Mouse (Mus musculus) heart, embryonic 13.5 days (tissue): ENCODE measurements at regions not wholly inside any gene's neighbourhood (a gene's known extent, or its start where the extent isn't known, plus 50 kb on each side); places are given as distances from the start of the nearest gene placed in this dataset.
A peak's percentile ranks its signal among the peaks of the same experiment; 100 is the strongest.

ENCODE experiments used
- ATAC-seq: fragments of 200-750 bp; cut with Nextera tagmentation; 2 replicates; pipeline ENCODE4 v1.8.0; 2017; ENCODE audit warnings: moderate TSS enrichment; ENCODE audit not compliant: insufficient number of reproducible peaks, low FRiP score, low TSS enrichment; ENCODE audit errors: extremely low read depth
- H3K27ac ChIP-seq: fragments of 300-500 bp; sonication (generic); replicated peaks from 2 replicates; pipeline ENCODE4 v1.5.1; 2015; ENCODE audit warnings: moderate library complexity, mild to moderate bottlenecking, inconsistent platforms
- H3K27me3 ChIP-seq: fragments of 300-500 bp; sonication (generic); replicated peaks from 2 replicates; pipeline ENCODE4 v1.6.1; 2015; ENCODE audit warnings: mild to moderate bottlenecking, inconsistent platforms
- H3K36me3 ChIP-seq: fragments of 300-500 bp; sonication (generic); 2 replicates; pipeline ENCODE4 v1.6.1; 2015; ENCODE audit warnings: mild to moderate bottlenecking, inconsistent platforms
- H3K4me1 ChIP-seq: fragments of 300-500 bp; sonication (generic); 2 replicates; pipeline ENCODE4 v1.6.1; 2015; ENCODE audit warnings: inconsistent platforms
- H3K4me2 ChIP-seq: fragments of 300-500 bp; sonication (generic); 2 replicates; pipeline ENCODE4 v1.6.1; 2015; ENCODE audit warnings: inconsistent platforms, mild to moderate bottlenecking, moderate library complexity
- H3K4me3 ChIP-seq: fragments of 300-500 bp; sonication (generic); 2 replicates; pipeline ENCODE4 v1.5.1; 2015; ENCODE audit warnings: moderate library complexity, mild to moderate bottlenecking, inconsistent platforms
- H3K9ac ChIP-seq: fragments of 300-500 bp; sonication (generic); 2 replicates; pipeline ENCODE4 v1.6.1; 2015; ENCODE audit warnings: inconsistent platforms, mild to moderate bottlenecking, moderate library complexity
- H3K9me3 ChIP-seq: fragments of 300-500 bp; sonication (generic); 2 replicates; pipeline ENCODE4 v1.6.1; 2016; ENCODE audit warnings: inconsistent platforms
- WGBS: fragments of 180-500 bp; shearing (Covaris S2); methylation state at CpG from one replicate; pipeline ENCODE4 v1.1.7; 2015; ENCODE audit warnings: mixed read lengths; 5-methylcytosine and 5-hydroxymethylcytosine counted together

GRCm38 (mm10) chr2:45514290-45515180 is 397.3 kb upstream of the Zeb2 start:
- no peaks in the 10 kb centered on the region for H3K36me3 ChIP-seq
- no peak overlapping the region for H3K4me3 ChIP-seq
- H3K9me3 ChIP-seq = no peaks in the 10 kb centered on the region
- H3K27me3 ChIP-seq = no peaks in the 10 kb centered on the region
- 34% methylated on average over 4 of the region's 4 CpGs for WGBS
- no peak for ATAC-seq
- 0 out of 2 replicates have a peak overlapping the region, but pooled peaks have one; percentile 9 for H3K4me2 ChIP-seq
- H3K27ac ChIP-seq = peak overlapping the region; percentile 65
- no peak overlapping the region for H3K9ac ChIP-seq
- peaks cover 14% of the 10 kb centered on the region for H3K4me1 ChIP-seq

GRCm38 (mm10) chr2:45512852-45513251 is 395.7 kb upstream of the Zeb2 start:
- no peak for ATAC-seq
- H3K27ac ChIP-seq = no peak overlapping the region
- no peak overlapping the region for H3K4me2 ChIP-seq

GRCm38 (mm10) chr2:45511791-45512190 is 394.6 kb upstream of the Zeb2 start:
- no peak for ATAC-seq
- Histone ChIP-seq H3K4me1 (peaks cover 8% of the 10 kb centered on the region), H3K4me2 (no peak overlapping the region), H3K36me3 (no peaks in the 10 kb centered on the region), H3K27me3 (no peaks in the 10 kb centered on the region), H3K9ac (no peak overlapping the region), H3K4me3 (no peak overlapping the region), H3K9me3 (no peaks in the 10 kb centered on the region), H3K27ac (no peak overlapping the region)
- WGBS = 74% methylated on average over 3 of the region's 3 CpGs

More at GRCm38 (mm10) chr2:45512852-45513251, 395.7 kb upstream of the Zeb2 start:
- peaks cover 8% of the 10 kb centered on the region for H3K4me1 ChIP-seq
- H3K4me3 ChIP-seq = no peak overlapping the region
- H3K9me3 ChIP-seq = no peaks in the 10 kb centered on the region
- H3K27me3 ChIP-seq = no peaks in the 10 kb centered on the region
- H3K36me3 ChIP-seq = no peaks in the 10 kb centered on the region
- no peak overlapping the region for H3K9ac ChIP-seq

GRCm38 (mm10) chr2:45504468-45504867 is 387.3 kb upstream of the Zeb2 start:
- H3K36me3 ChIP-seq = no peaks in the 10 kb centered on the region
- no peak overlapping the region for H3K9ac ChIP-seq
- ATAC-seq = no peak
- WGBS = 77% methylated on average over 4 of the region's 4 CpGs
- no peak overlapping the region for H3K4me3 ChIP-seq
- no peaks in the 10 kb centered on the region for H3K9me3 ChIP-seq
- H3K27ac ChIP-seq = no peak overlapping the region
- H3K4me2 ChIP-seq = no peak overlapping the region
- H3K4me1 ChIP-seq = no peaks in the 10 kb centered on the region
- H3K27me3 ChIP-seq = no peaks in the 10 kb centered on the region

- no peak overlapping the region for H3K4me2 ChIP-seq
- no peak overlapping the region for H3K4me3 ChIP-seq
- H3K9me3 ChIP-seq = no peaks in the 10 kb centered on the region
- no peak for ATAC-seq
- no peaks in the 10 kb centered on the region for H3K4me1 ChIP-seq
- no peaks in the 10 kb centered on the region for H3K27me3 ChIP-seq
- H3K9ac ChIP-seq = no peak overlapping the region
- no peak overlapping the region for H3K27ac ChIP-seq
- no peaks in the 10 kb centered on the region for H3K36me3 ChIP-seq
- WGBS = 77% methylated on average over 2 of the region's 2 CpGs
Observed at GRCm38 (mm10) chr2:45493656-45494055, 376.5 kb upstream of the Zeb2 start.

GRCm38 (mm10) chr2:45486530-45486929 is 369.3 kb upstream of the Zeb2 start:
- H3K9ac ChIP-seq = no peak overlapping the region
- H3K4me1 ChIP-seq = no peaks in the 10 kb centered on the region
- H3K4me3 ChIP-seq = no peak overlapping the region
- no peaks in the 10 kb centered on the region for H3K9me3 ChIP-seq
- no peak overlapping the region for H3K4me2 ChIP-seq
- no peak overlapping the region for H3K27ac ChIP-seq
- 77% methylated on average over 5 of the region's 5 CpGs for WGBS
- H3K27me3 ChIP-seq = no peaks in the 10 kb centered on the region
- ATAC-seq = no peak
- no peaks in the 10 kb centered on the region for H3K36me3 ChIP-seq

- Histone ChIP-seq H3K27ac (no peak overlapping the region), H3K9ac (no peak overlapping the region), H3K36me3 (no peaks in the 10 kb centered on the region), H3K4me3 (no peak overlapping the region), H3K4me1 (no peaks in the 10 kb centered on the region), H3K27me3 (no peaks in the 10 kb centered on the region), H3K9me3 (no peaks in the 10 kb centered on the region), H3K4me2 (no peak overlapping the region)
- WGBS = 82% methylated on average over 10 of the region's 10 CpGs
- ATAC-seq = no peak
Observed at GRCm38 (mm10) chr2:45485477-45485876, 368.3 kb upstream of the Zeb2 start.

- no peak for ATAC-seq
- Histone ChIP-seq H3K9ac (no peak overlapping the region), H3K4me1 (no peaks in the 10 kb centered on the region), H3K27ac (no peak overlapping the region), H3K36me3 (no peaks in the 10 kb centered on the region), H3K27me3 (no peaks in the 10 kb centered on the region), H3K4me3 (no peak overlapping the region), H3K4me2 (no peak overlapping the region), H3K9me3 (no peaks in the 10 kb centered on the region)
- 59% methylated on average over 2 of the region's 2 CpGs for WGBS
Observed at GRCm38 (mm10) chr2:45480671-45481070, 363.5 kb upstream of the Zeb2 start.

GRCm38 (mm10) chr2:45475996-45476395 is 358.8 kb upstream of the Zeb2 start:
- H3K36me3 ChIP-seq = no peaks in the 10 kb centered on the region
- ATAC-seq = no peak

GRCm38 (mm10) chr2:45464306-45464705 is 347.1 kb upstream of the Zeb2 start:
- ATAC-seq = no peak
- Histone ChIP-seq H3K27ac (no peak overlapping the region), H3K4me2 (no peak overlapping the region), H3K36me3 (no peaks in the 10 kb centered on the region), H3K9me3 (no peaks in the 10 kb centered on the region), H3K4me1 (no peaks in the 10 kb centered on the region), H3K9ac (no peak overlapping the region), H3K27me3 (no peaks in the 10 kb centered on the region), H3K4me3 (no peak overlapping the region)
- 82% methylated on average over 4 of the region's 4 CpGs for WGBS

More at GRCm38 (mm10) chr2:45475996-45476395, 358.8 kb upstream of the Zeb2 start:
- no peaks in the 10 kb centered on the region for H3K9me3 ChIP-seq
- no peak overlapping the region for H3K9ac ChIP-seq
- no peaks in the 10 kb centered on the region for H3K27me3 ChIP-seq
- no peaks in the 10 kb centered on the region for H3K4me1 ChIP-seq
- H3K4me3 ChIP-seq = no peak overlapping the region
- H3K4me2 ChIP-seq = no peak overlapping the region
- no peak overlapping the region for H3K27ac ChIP-seq

GRCm38 (mm10) chr2:45459410-45459809 is 342.2 kb upstream of the Zeb2 start:
- H3K27me3 ChIP-seq = no peaks in the 10 kb centered on the region
- no peak overlapping the region for H3K9ac ChIP-seq
- H3K27ac ChIP-seq = no peak overlapping the region
- H3K36me3 ChIP-seq = no peaks in the 10 kb centered on the region
- no peak for ATAC-seq
- no peak overlapping the region for H3K4me2 ChIP-seq
- no peaks in the 10 kb centered on the region for H3K9me3 ChIP-seq
- no peak overlapping the region for H3K4me3 ChIP-seq
- H3K4me1 ChIP-seq = no peaks in the 10 kb centered on the region

GRCm38 (mm10) chr2:45454811-45455210 is 337.6 kb upstream of the Zeb2 start:
- Histone ChIP-seq H3K36me3 (no peaks in the 10 kb centered on the region), H3K27me3 (no peaks in the 10 kb centered on the region), H3K9ac (no peak overlapping the region), H3K4me2 (no peak overlapping the region), H3K9me3 (no peaks in the 10 kb centered on the region), H3K4me1 (no peaks in the 10 kb centered on the region), H3K27ac (no peak overlapping the region), H3K4me3 (no peak overlapping the region)
- no peak for ATAC-seq
- 83% methylated on average over 2 of the region's 2 CpGs for whole genome bisulfite sequencing
